Mouse (Mus musculus): ENCODE measurements around the gene Agap1. TPM values are rescaled to one million over a fixed set of nuclear protein-coding genes. Genes with fewer than 3 reads are reported as not detected.
A peak's percentile ranks its signal among the peaks of the same experiment; 100 is the strongest.
"Not testable (repeated sequence)": the region's sequence is repeated elsewhere in the genome, so short reads cannot be mapped to it uniquely, and the experiment has no call there.

Gene Agap1
- polyA plus RNA-seq, 1 experiment from 2014 or later = 14.0 TPM

- Histone ChIP-seq H3K27ac (no peak overlapping the region), H3K4me3 (no peak overlapping the region), H3K27me3 (ENCODE audit: low read depth, poor library complexity, severe bottlenecking) (no peaks in the 10 kb centered on the region), H3K9me3 (replicated peaks) (no peaks in the 10 kb centered on the region), H3K4me1 (peaks cover 27% of the 10 kb centered on the region), H3K36me3 (peaks cover 2% of the 10 kb centered on the region; the same call in 1 of the 2 replicates)
- no peak for DNase-seq (ENCODE audit: low spot score)
- WGBS = 90% methylated on average over 5 of the region's 5 CpGs
Measured at GRCm38 (mm10) chr1:89493177-89493576, 38.6 kb downstream of the Agap1 start.

- Histone ChIP-seq H3K4me1 (peaks cover 27% of the 10 kb centered on the region), H3K4me3 (no peak overlapping the region), H3K27me3 (ENCODE audit: low read depth, poor library complexity, severe bottlenecking) (no peaks in the 10 kb centered on the region), H3K27ac (no peak overlapping the region), H3K36me3 (peaks cover 2% of the 10 kb centered on the region; the same call in 1 of the 2 replicates), H3K9me3 (replicated peaks) (no peaks in the 10 kb centered on the region)
- 81% methylated on average over 1 of the region's 1 CpGs for WGBS
- no peak for DNase-seq (ENCODE audit: low spot score)
Measured at GRCm38 (mm10) chr1:89494816-89495215, 40.2 kb downstream of the Agap1 start.

DNA sequence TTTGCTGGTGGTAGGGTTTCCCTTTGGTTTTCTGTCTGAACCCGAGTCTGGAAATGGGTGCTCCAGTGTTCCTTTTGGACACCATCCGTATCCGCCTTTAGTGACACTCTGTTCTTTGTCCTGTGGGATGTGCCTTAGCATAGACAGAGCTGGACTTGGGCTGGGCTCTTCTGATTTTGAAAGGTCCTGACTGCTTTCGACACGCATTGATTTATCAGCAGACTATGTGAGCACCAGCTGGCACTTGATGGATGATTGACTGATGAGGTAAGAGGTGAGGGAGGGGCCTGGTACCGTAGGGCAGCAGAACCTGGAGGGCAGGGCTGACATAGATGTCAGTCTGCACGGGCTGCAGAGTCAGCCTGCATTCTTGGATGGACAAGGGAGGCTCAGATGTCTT, 41.6 kb downstream of the Agap1 start:
- no peak for DNase-seq (ENCODE audit: low spot score)
- Histone ChIP-seq H3K27ac (no peak overlapping the region), H3K4me3 (no peak overlapping the region), H3K9me3 (replicated peaks) (no peaks in the 10 kb centered on the region), H3K27me3 (ENCODE audit: low read depth, poor library complexity, severe bottlenecking) (no peaks in the 10 kb centered on the region), H3K4me1 (peaks cover 40% of the 10 kb centered on the region), H3K36me3 (peaks cover 2% of the 10 kb centered on the region; the same call in 1 of the 2 replicates)
- 83% methylated on average over 7 of the region's 7 CpGs for WGBS

GRCm38 (mm10) chr1:89500925-89501324, 46.3 kb downstream of the Agap1 start:
- Histone ChIP-seq H3K4me3 (no peak overlapping the region), H3K4me1 (peaks cover 38% of the 10 kb centered on the region), H3K9me3 (replicated peaks) (no peaks in the 10 kb centered on the region), H3K27me3 (ENCODE audit: low read depth, poor library complexity, severe bottlenecking) (no peaks in the 10 kb centered on the region), H3K36me3 (peaks cover 5% of the 10 kb centered on the region; the same call in 1 of the 2 replicates), H3K27ac (no peak overlapping the region)
- WGBS = 90% methylated on average over 2 of the region's 2 CpGs
- DNase-seq (ENCODE audit: low spot score) = no peak

DNA sequence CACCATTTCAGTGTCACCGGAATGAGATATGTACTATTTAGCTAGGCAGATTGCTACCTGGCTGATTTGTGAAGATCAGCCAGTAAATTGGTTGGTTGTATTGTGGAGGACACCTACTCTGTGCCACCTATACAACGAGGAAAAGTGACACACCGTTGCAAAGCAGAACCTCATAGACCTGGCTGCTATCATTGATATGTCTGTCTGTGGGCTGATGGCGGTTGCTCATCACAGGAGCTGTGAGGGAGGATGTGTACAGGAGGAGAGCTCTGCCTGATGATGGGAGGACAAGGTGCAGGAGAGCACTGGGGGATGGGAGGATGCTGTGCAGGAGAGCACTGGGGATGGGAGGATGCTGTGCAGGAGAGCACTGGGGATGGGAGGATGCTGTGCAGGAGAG, 46.7 kb downstream of the Agap1 start:
- H3K4me1 ChIP-seq = peaks cover 35% of the 10 kb centered on the region
- H3K27ac ChIP-seq = no peak overlapping the region
- no peaks in the 10 kb centered on the region for H3K9me3 ChIP-seq (replicated peaks)
- H3K36me3 ChIP-seq = peaks cover 5% of the 10 kb centered on the region; the same call in 1 of the 2 replicates
- WGBS = 91% methylated on average over 4 of the region's 4 CpGs
- no peak for DNase-seq (ENCODE audit: low spot score)
- no peak overlapping the region for H3K4me3 ChIP-seq
- H3K27me3 ChIP-seq (ENCODE audit: low read depth, poor library complexity, severe bottlenecking) = no peaks in the 10 kb centered on the region

GRCm38 (mm10) chr1:89501891-89502290, 47.3 kb downstream of the Agap1 start:
- not testable (repeated sequence) for DNase-seq (ENCODE audit: low spot score); H3K27ac ChIP-seq; H3K9me3 ChIP-seq (replicated peaks); H3K4me3 ChIP-seq; H3K36me3 ChIP-seq; H3K27me3 ChIP-seq (ENCODE audit: low read depth, poor library complexity, severe bottlenecking)
- peaks cover 34% of the 10 kb centered on the region for H3K4me1 ChIP-seq

DNA sequence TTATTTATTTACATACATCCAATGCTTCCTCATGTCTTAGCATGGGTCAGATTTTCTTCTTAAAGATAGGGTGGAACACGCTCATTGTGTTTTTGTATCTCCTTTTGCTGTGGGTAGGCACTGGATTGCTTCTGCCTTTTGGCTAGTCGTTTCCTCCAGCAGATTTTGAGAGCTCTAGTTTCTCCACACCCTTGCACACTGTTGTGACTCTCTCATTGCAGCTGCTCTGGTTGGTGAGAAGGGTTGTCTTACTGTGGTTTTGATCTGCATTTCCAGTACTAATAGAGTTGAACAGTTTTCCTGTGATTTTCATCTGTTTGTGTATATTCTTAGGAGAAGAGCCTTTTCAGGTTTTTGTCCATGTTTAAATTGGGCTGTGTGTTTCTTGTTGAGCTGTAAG, 54.6 kb downstream of the Agap1 start:
- no peak overlapping the region for H3K4me3 ChIP-seq
- H3K27ac ChIP-seq = no peak overlapping the region
- no peaks in the 10 kb centered on the region for H3K9me3 ChIP-seq (replicated peaks)
- DNase-seq (ENCODE audit: low spot score) = no peak
- WGBS = 60% methylated on average over 2 of the region's 2 CpGs
- peaks cover 49% of the 10 kb centered on the region for H3K4me1 ChIP-seq
- no peaks in the 10 kb centered on the region for H3K36me3 ChIP-seq
- H3K27me3 ChIP-seq (ENCODE audit: low read depth, poor library complexity, severe bottlenecking) = no peaks in the 10 kb centered on the region

GRCm38 (mm10) chr1:89509763-89510340, 55.2 kb downstream of the Agap1 start:
- 24% methylated on average over 8 of the region's 8 CpGs for WGBS
- Histone ChIP-seq H3K27ac (no peak overlapping the region), H3K27me3 (ENCODE audit: low read depth, poor library complexity, severe bottlenecking) (no peaks in the 10 kb centered on the region), H3K9me3 (replicated peaks) (no peaks in the 10 kb centered on the region), H3K4me3 (no peak overlapping the region), H3K4me1 (peaks cover 49% of the 10 kb centered on the region), H3K36me3 (no peaks in the 10 kb centered on the region)
- DNase-seq (ENCODE audit: low spot score) = no peak

DNA sequence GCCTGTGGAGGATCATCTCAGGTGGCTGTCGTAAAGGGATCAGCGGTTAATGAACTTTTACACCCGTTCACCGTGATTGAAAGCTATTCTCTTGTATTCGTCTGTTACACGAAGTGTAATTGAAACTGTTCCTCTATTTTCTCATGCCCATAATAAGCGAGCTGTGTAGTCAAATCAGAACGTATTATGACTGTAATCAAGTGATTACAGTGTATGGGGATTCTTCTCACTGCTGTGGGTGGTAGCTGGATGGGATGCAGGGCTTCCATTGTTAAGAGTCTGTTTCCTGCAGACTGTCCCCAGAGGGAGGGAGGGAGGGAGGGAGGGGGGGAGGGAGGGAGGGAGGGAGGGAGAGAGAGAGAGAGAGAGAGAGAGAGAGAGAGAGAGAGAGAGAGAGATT, 56.1 kb downstream of the Agap1 start:
- no peak for DNase-seq (ENCODE audit: low spot score)
- H3K9me3 ChIP-seq (replicated peaks) = no peaks in the 10 kb centered on the region
- no peaks in the 10 kb centered on the region for H3K36me3 ChIP-seq
- H3K27me3 ChIP-seq (ENCODE audit: low read depth, poor library complexity, severe bottlenecking) = no peaks in the 10 kb centered on the region
- H3K27ac ChIP-seq = no peak overlapping the region
- H3K4me1 ChIP-seq = peaks cover 49% of the 10 kb centered on the region
- no peak overlapping the region for H3K4me3 ChIP-seq
- WGBS = 42% methylated on average over 8 of the region's 8 CpGs

- Histone ChIP-seq H3K27ac (no peak overlapping the region), H3K9me3 (replicated peaks) (no peaks in the 10 kb centered on the region), H3K27me3 (ENCODE audit: low read depth, poor library complexity, severe bottlenecking) (no peaks in the 10 kb centered on the region), H3K36me3 (no peaks in the 10 kb centered on the region), H3K4me1 (peaks cover 70% of the 10 kb centered on the region), H3K4me3 (no peak overlapping the region)
- 81% methylated on average over 8 of the region's 8 CpGs for WGBS
- DNase-seq (ENCODE audit: low spot score) = no peak
Measured at GRCm38 (mm10) chr1:89513616-89514283, 59.1 kb downstream of the Agap1 start.

DNA sequence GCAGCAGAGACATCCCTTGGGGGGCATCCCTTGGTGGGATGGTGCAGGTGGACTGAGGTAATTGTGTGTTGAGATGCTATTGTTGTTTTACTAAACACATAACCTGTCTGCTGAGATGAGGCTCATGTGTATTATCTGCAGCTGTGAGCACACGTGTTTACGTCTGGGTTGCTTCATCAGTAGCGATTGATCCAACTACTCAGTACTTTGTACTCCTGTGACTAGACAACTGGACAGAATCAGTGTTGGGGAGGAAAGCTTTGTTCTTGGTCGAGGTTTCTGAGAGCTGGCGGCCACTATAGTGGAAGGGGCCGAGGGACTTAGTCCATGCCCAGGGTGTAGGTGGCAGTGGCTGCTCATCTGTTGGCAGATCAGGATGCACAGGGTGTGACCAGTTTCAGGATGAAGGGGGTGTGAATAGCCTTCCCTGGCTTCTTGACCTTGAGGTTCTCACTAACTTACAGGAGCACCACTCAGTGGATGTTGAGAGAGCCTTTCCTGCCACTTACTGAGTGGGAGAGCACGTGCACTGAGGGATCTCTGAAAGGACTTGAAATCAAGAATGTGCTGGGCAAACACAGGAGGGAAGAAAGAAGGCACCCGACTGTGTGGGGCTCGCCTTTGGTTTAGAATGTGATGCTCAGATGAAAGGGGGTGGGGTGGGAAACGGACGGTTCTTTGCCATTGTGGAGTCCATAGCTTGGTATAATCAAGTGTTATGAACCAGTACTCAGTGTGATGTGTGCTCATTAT, 61.4 kb downstream of the Agap1 start:
- no peak overlapping the region for H3K4me3 ChIP-seq
- H3K36me3 ChIP-seq = no peaks in the 10 kb centered on the region
- no peak overlapping the region for H3K27ac ChIP-seq
- no peaks in the 10 kb centered on the region for H3K9me3 ChIP-seq (replicated peaks)
- WGBS = 83% methylated on average over 11 of the region's 11 CpGs
- H3K4me1 ChIP-seq = peaks cover 72% of the 10 kb centered on the region
- H3K27me3 ChIP-seq (ENCODE audit: low read depth, poor library complexity, severe bottlenecking) = no peaks in the 10 kb centered on the region
- no peak for DNase-seq (ENCODE audit: low spot score)

DNA sequence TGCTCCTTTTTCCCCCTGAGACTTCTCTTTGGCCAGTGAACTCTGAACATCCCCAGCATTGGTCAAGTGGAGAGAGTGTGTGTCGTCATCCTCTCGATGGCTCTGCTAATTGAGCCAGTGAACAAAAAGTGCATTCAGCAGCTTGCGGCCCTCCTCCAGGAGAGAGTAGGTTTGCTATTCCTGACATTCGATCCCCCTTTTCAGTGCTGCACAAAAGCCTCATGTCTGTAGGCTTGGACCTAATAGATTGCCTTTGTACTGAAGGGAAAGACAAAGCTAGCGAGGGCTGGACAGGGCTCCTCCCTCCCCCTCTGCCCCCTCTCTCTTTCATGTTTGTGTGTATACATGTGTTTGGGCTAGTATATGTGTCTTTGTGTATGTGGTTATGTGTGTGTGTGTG, 63.2 kb downstream of the Agap1 start:
- 29% methylated on average over 5 of the region's 5 CpGs for WGBS
- Histone ChIP-seq H3K4me3 (no peak overlapping the region), H3K4me1 (peaks cover 60% of the 10 kb centered on the region), H3K27ac (peak overlapping the region; percentile 74), H3K9me3 (replicated peaks) (no peaks in the 10 kb centered on the region), H3K36me3 (no peaks in the 10 kb centered on the region; the same call in 1 of the 2 replicates), H3K27me3 (ENCODE audit: low read depth, poor library complexity, severe bottlenecking) (no peaks in the 10 kb centered on the region)
- DNase-seq (ENCODE audit: low spot score) = no peak
